Mouse (Mus musculus) lung, adult 2 months (tissue): ENCODE results near the gene Sdk1.

Source experiments
- CTCF ChIP-seq: fragments of 200-500 bp; IDR thresholded peaks from 2 replicates; pipeline ENCODE4 v1.5.1; 2011; ENCODE audit warnings: mild to moderate bottlenecking, low read length, control low read depth; ENCODE audit not compliant: insufficient read depth
- POLR2A ChIP-seq: fragments of 200-500 bp; IDR thresholded peaks from 2 replicates; pipeline ENCODE4 v1.6.1; 2011; ENCODE audit warnings: low read depth, mild to moderate bottlenecking, control low read depth, low read length, borderline replicate concordance; ENCODE audit errors: extremely low read depth

DNA sequence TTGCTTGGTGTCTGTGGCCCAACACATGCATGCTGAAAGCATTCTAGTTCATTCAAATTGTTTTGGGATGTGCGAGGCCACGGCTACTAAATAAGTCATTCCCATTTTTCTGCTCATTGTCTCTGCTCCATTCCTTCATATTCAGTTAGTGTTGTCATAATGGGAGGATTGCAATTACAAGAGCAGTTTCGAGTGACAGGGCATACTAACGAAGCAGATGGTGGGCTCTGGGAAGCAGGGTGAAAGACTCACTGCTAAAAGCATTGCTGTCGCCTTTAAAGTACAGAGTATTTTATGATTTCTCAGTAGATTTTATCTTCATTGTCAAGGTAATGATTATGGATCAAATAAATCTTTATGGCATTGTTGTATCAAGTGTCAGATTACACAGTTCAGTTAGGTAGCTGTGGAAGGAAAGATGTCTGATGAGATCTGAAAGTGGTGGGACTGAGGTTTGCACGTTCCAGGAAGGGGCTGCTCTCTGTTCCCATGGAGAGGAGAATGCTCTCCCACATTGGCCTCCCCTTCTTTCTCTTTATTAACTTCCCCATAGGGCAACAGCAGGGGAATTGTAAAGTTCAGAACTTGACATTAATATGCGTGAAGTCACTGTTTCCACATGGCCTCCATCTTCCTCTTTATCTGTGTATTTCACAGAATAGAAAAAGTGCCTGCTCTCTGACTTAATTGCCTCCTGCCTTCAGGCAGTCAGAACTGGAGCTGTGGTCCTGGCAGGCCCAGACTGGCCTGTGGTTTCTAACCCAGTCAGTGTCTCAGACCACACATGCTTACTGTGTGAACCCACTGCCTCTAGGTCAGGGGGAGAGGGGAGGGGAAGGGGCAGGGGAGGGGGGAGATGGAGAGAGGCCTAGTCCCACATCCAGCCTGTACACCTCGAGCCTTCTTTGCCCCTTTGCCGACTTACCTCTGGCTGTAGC, 138.8 kb downstream of the Sdk1 start:
- no peak for TF ChIP-seq CTCF
- TF ChIP-seq POLR2A, result no peak
